7 mouse cellular contexts compared by ENCODE assay signal in genomic region chr5:149079018-149079757, GRCm38 (mm10).
DNase-seq lines count a peak whose midpoint lies in the region; ATAC-seq lines count a peak whose summit lies in the region.

No protein-coding gene starts in this region.

- no peak overlapping the region for H3K4me3 ChIP-seq in midbrain, embryonic 12.5 days
- H3K4me3 ChIP-seq in midbrain, embryonic 14.5 days (replicated peaks; ENCODE audit: low read depth, low read length), result no peak overlapping the region
- no peak overlapping the region for H3K4me3 ChIP-seq in embryonic facial prominence, embryonic 15.5 days (replicated peaks)

- WGBS in midbrain, embryonic 12.5 days, result 21% methylated on average over 18 of the region's 18 CpGs
- 18% methylated on average over 18 of the region's 18 CpGs for WGBS in midbrain, embryonic 14.5 days
- 14% methylated on average over 18 of the region's 18 CpGs for WGBS in embryonic facial prominence, embryonic 15.5 days

- H3K9ac ChIP-seq in midbrain, embryonic 12.5 days (replicated peaks), result no peak overlapping the region
- no peak overlapping the region for H3K9ac ChIP-seq in midbrain, embryonic 14.5 days (replicated peaks; ENCODE audit: low read length)
- H3K9ac ChIP-seq in embryonic facial prominence, embryonic 15.5 days, result no peak overlapping the region

- H3K36me3 ChIP-seq in midbrain, embryonic 12.5 days, result no peaks in the 10 kb centered on the region
- H3K36me3 ChIP-seq in midbrain, embryonic 14.5 days (ENCODE audit: control insufficient read depth, insufficient read depth, low read length), result no peaks in the 10 kb centered on the region
- H3K36me3 ChIP-seq in embryonic facial prominence, embryonic 15.5 days, result no peaks in the 10 kb centered on the region

- ATAC-seq in midbrain, embryonic 12.5 days (ENCODE audit: low FRiP score, low read depth), result no peak
- no peak for ATAC-seq in midbrain, embryonic 14.5 days (ENCODE audit: low FRiP score, low TSS enrichment)
- ATAC-seq in embryonic facial prominence, embryonic 15.5 days (ENCODE audit: insufficient number of reproducible peaks, low FRiP score, low TSS enrichment, low read depth), result no peak

- DNase-seq in midbrain, embryonic 14.5 days, result no peak
- DNase-seq in kidney, postnatal 36 days, result peak; percentile 7 to 19
- DNase-seq in mesoderm, embryonic 11.5 days (ENCODE audit: low read depth, low spot score), result peak; percentile 47
- DNase-seq in cerebellum, adult 9-10 months, result no peak
- DNase-seq in layer of hippocampus, adult 9-11 months, result no peak

- H3K4me1 ChIP-seq in midbrain, embryonic 12.5 days, result peaks cover 5% of the 10 kb centered on the region; the same call in 1 of the 2 replicates
- H3K4me1 ChIP-seq in midbrain, embryonic 14.5 days (ENCODE audit: control insufficient read depth, insufficient read depth, low read length), result no peaks in the 10 kb centered on the region
- peaks cover 12% of the 10 kb centered on the region; the same call in 1 of the 2 replicates for H3K4me1 ChIP-seq in embryonic facial prominence, embryonic 15.5 days

- H3K27me3 ChIP-seq in midbrain, embryonic 12.5 days, result no peaks in the 10 kb centered on the region; the same call in 1 of the 2 replicates
- H3K27me3 ChIP-seq in midbrain, embryonic 14.5 days (ENCODE audit: control insufficient read depth, insufficient read depth, low read length), result no peaks in the 10 kb centered on the region
- no peaks in the 10 kb centered on the region for H3K27me3 ChIP-seq in embryonic facial prominence, embryonic 15.5 days

- H3K9me3 ChIP-seq in midbrain, embryonic 12.5 days, result no peaks in the 10 kb centered on the region
- no peaks in the 10 kb centered on the region for H3K9me3 ChIP-seq in midbrain, embryonic 14.5 days (ENCODE audit: control insufficient read depth, low read length)
- H3K9me3 ChIP-seq in embryonic facial prominence, embryonic 15.5 days (replicated peaks), result no peaks in the 10 kb centered on the region

- H3K4me2 ChIP-seq in midbrain, embryonic 12.5 days (replicated peaks), result 0 out of 2 replicates have a peak overlapping the region, but pooled peaks have one; percentile 13
- H3K4me2 ChIP-seq in midbrain, embryonic 14.5 days (ENCODE audit: low read length), result no peak overlapping the region
- H3K4me2 ChIP-seq in embryonic facial prominence, embryonic 15.5 days (replicated peaks), result 0 out of 2 replicates have a peak overlapping the region, but pooled peaks have one; percentile 15

- H3K27ac ChIP-seq in midbrain, embryonic 12.5 days (replicated peaks), result no peak overlapping the region
- H3K27ac ChIP-seq in midbrain, embryonic 14.5 days (replicated peaks; ENCODE audit: low read depth, low read length), result no peak overlapping the region
- H3K27ac ChIP-seq in embryonic facial prominence, embryonic 15.5 days (replicated peaks), result peak overlapping the region; percentile 17; the same call in 1 of the 2 replicates

Comparison
In these comparisons a context has a peak if more than half of its experiments do, and no peak if none do; other contexts are left out.
1. DNase-seq: peak in kidney, postnatal 36 days (2 of 2) and mesoderm, embryonic 11.5 days (single experiment); none in midbrain, embryonic 14.5 days (single experiment), cerebellum, adult 9-10 months (single experiment) and layer of hippocampus, adult 9-11 months (single experiment).